Mouse (Mus musculus) T-helper 2 cell (primary cell): ENCODE data around the gene Tmem200b.

Source experiments
- in situ Hi-C: fragments of 300-600 bp; cut with MboI, MseI; formaldehyde crosslinking; loops from one replicate; pipeline ENCODE4 v1.15.1; 2025; ENCODE audit warnings: high pct_unique_total_duplicates

The Tmem200b gene

GRCm38 (mm10) chr4:131949903-131950302 lies 28.3 kb downstream of the Tmem200b start:
- in situ Hi-C loops: no loop called here

GRCm38 (mm10) chr4:131950657-131951056 lies 29.1 kb downstream of the Tmem200b start:
- in situ Hi-C loops: no loop called here

DNA sequence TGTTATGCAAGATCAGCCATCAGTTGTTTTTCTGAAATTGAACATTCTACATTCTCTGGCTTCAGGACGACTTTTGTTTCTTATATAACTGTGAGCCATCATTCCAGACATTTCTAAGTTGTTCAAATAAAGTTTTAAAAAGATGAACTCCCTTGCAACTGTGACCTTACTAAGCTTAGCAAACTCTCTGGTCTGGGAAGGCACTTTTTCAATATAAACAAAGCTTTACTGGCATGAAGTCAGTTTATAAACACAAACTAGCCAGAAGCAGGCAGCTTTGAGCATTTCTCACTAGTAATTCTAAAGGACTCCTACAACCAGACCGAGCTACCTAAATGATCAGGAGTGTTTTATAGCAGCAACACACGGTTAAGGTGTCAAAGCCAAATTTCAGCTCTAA lies 35.6 kb downstream of the Tmem200b start:
- in situ Hi-C loops: no loop called here

DNA sequence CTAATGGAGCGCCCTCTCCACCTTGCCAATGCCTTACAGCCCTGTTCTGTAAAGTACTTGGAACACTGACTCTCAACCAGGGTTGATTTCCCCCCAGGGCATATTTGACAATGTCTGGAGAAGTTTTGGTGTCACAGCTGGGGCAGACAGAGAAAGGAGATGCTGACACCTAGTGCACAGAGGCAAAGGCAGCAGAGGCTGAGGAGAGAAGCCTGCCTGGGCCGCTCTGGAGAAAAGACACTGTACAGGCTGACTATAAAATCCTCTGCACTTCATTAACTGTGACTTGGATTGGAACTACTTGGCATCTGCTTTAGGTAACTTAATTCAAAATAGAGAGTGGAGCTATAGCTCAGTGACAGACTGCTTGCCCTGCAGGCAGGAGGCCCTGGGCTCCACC lies 47.3 kb downstream of the Tmem200b start:
- in situ Hi-C loops: no loop called here

GRCm38 (mm10) chr4:131970244-131970853 lies 48.8 kb downstream of the Tmem200b start:
- in situ Hi-C loops: no loop called here
